Comparison of ENCODE assay signal across 26 mouse cellular contexts in the genomic region with DNA sequence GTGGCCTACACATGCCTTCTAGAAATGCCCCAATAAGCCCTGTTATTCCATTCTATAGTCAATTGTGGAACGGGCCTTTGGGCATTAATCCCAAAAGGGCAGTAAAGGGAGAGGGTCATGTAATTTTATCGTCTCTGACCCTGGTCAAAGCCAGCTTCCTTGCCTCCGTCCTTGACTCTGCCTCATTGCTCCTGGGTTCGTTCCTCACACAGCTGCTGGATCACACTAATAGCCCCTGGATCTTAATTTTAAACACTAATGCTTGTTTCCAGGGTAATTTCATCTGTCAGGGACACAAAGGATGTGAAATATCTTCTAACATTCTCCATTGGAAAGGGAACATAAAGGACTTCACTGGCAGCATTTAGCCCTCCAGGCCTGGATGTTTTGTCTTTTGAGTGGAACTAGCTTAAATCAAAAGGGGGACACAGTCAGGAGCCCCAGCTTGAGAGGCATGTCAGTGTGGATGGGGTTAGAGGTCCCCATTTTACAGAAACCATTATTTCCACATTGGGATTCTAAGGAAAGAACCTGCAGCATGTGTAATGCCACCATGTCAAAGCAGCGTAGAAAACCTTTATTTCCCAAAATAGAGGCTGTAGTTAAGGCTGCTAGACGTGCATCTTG.
A peak's percentile ranks its signal among the peaks of the same experiment; 100 is the strongest.
DNase-seq lines count a peak whose midpoint lies in the region; ATAC-seq and TF ChIP-seq lines count a peak whose summit lies in the region.
"Had no signal": no experiment of that assay in that cellular context is flagged by ENCODE, and none has a peak within 500 bp of the region (broad histone marks: within the 10 kb centered on the region; RNA-seq: fewer than 3 reads in every experiment).

No protein-coding gene starts in this region.

- H3K9me3 ChIP-seq in forebrain, embryonic 13.5 days (replicated peaks), result no peaks in the 10 kb centered on the region
- no peaks in the 10 kb centered on the region for H3K9me3 ChIP-seq in forebrain, embryonic 15.5 days
- H3K9me3 ChIP-seq in neural tube, embryonic 11.5 days (ENCODE audit: control insufficient read depth, low read length), result no peaks in the 10 kb centered on the region; the same call in 1 of the 2 replicates
- H3K9me3 ChIP-seq: embryonic facial prominence, embryonic 15.5 days; forebrain, embryonic 12.5 days had no signal

- H3K9ac ChIP-seq in forebrain, embryonic 13.5 days, result no peak overlapping the region
- no peak overlapping the region for H3K9ac ChIP-seq in forebrain, embryonic 15.5 days (replicated peaks)
- H3K9ac ChIP-seq in neural tube, embryonic 11.5 days (ENCODE audit: low read length), result no peak overlapping the region
- H3K9ac ChIP-seq: embryonic facial prominence, embryonic 13.5 days; embryonic facial prominence, embryonic 15.5 days; forebrain, embryonic 12.5 days had no signal

- TF ChIP-seq CTCF in brain, embryonic 14.5 days (IDR thresholded peaks at IDR 0.05; ENCODE audit: borderline replicate concordance, extremely low read depth, insufficient read depth, insufficient read length), result no peak

- TF ChIP-seq POLR2A in brain, embryonic 14.5 days (IDR thresholded peaks at IDR 0.05; ENCODE audit: borderline replicate concordance, extremely low read depth, insufficient read depth, insufficient read length, poor library complexity, severe bottlenecking), result no peak

- peak; percentile 24 for DNase-seq in embryo, embryonic 10.5 days (ENCODE audit: low spot score)
- no peak for DNase-seq in embryo, embryonic 9.5 days (ENCODE audit: extremely low spot score)
- DNase-seq in neural tube, embryonic 11.5 days (ENCODE audit: low spot score), result peak; percentile 14
- no peak for DNase-seq in neural tube, embryonic 10.5 days (ENCODE audit: extremely low spot score, low spot score)
- DNase-seq in brain, embryonic 14.5 days (ENCODE audit: low read depth), result peak; percentile 46
- DNase-seq in urinary bladder, postnatal 36 days (ENCODE audit: low spot score in 2 of 2), result no peak
- DNase-seq: adrenal gland, adult 8-10 months; adrenal gland, postnatal 14 days; adrenal gland, postnatal 36 days; B cell, adult 2 months; cerebellum, adult 11 months; cerebellum, adult 18-20 months; cerebellum, adult 8-10 months; cerebellum, adult 9-11 months; cerebellum, postnatal 14 days; cerebellum, postnatal 36 days had no signal

- peak; percentile 36; the same call in 1 of the 2 replicates for ATAC-seq in forebrain, embryonic 13.5 days
- no peak for ATAC-seq in forebrain, embryonic 15.5 days (replicated peaks)
- peak; percentile 81 for ATAC-seq in neural tube, embryonic 11.5 days (ENCODE audit: insufficient read depth, low FRiP score, low TSS enrichment)
- ATAC-seq: activated CD4-positive, CD25-positive, alpha-beta regulatory T cell, adult 4 months; CD4-positive, CD25-positive, alpha-beta regulatory T cell, adult 4 months; Patski had no signal

- H3K36me3 ChIP-seq in forebrain, embryonic 13.5 days (ENCODE audit: poor library complexity, severe bottlenecking), result no peaks in the 10 kb centered on the region
- no peaks in the 10 kb centered on the region for H3K36me3 ChIP-seq in forebrain, embryonic 15.5 days
- H3K36me3 ChIP-seq in neural tube, embryonic 11.5 days (ENCODE audit: control insufficient read depth, insufficient read depth, low read length), result no peaks in the 10 kb centered on the region
- H3K36me3 ChIP-seq: embryonic facial prominence, embryonic 13.5 days; embryonic facial prominence, embryonic 15.5 days; forebrain, embryonic 12.5 days; G1E had no signal

- H3K4me3 ChIP-seq in forebrain, embryonic 13.5 days, result no peak overlapping the region
- H3K4me3 ChIP-seq in forebrain, embryonic 15.5 days, result no peak overlapping the region
- H3K4me3 ChIP-seq in neural tube, embryonic 11.5 days (ENCODE audit: low read depth, low read length), result no peak overlapping the region
- H3K4me3 ChIP-seq: embryonic facial prominence, embryonic 13.5 days; embryonic facial prominence, embryonic 15.5 days; erythroblast, embryonic 14.5 days; forebrain, embryonic 12.5 days had no signal

- H3K27me3 ChIP-seq in forebrain, embryonic 13.5 days, result no peaks in the 10 kb centered on the region
- no peaks in the 10 kb centered on the region for H3K27me3 ChIP-seq in forebrain, embryonic 15.5 days
- H3K27me3 ChIP-seq in neural tube, embryonic 11.5 days (ENCODE audit: control insufficient read depth, insufficient read depth, low read length), result no peaks in the 10 kb centered on the region
- H3K27me3 ChIP-seq: embryonic facial prominence, embryonic 13.5 days; embryonic facial prominence, embryonic 15.5 days; forebrain, embryonic 12.5 days; Patski had no signal

- 28% methylated on average over 6 of the region's 6 CpGs for WGBS in forebrain, embryonic 13.5 days
- WGBS in forebrain, embryonic 15.5 days, result 34% methylated on average over 6 of the region's 6 CpGs
- WGBS in neural tube, embryonic 11.5 days, result 29% methylated on average over 6 of the region's 6 CpGs

- H3K27ac ChIP-seq in forebrain, embryonic 13.5 days, result peak overlapping the region; percentile 48; the same call in 1 of the 2 replicates
- H3K27ac ChIP-seq in forebrain, embryonic 15.5 days (replicated peaks), result no peak overlapping the region
- H3K27ac ChIP-seq in neural tube, embryonic 11.5 days (ENCODE audit: low read depth, low read length), result no peak overlapping the region
- H3K27ac ChIP-seq: embryonic facial prominence, embryonic 13.5 days; embryonic facial prominence, embryonic 15.5 days; forebrain, embryonic 12.5 days had no signal

- peaks cover 10% of the 10 kb centered on the region; the same call in 1 of the 2 replicates for H3K4me1 ChIP-seq in forebrain, embryonic 13.5 days
- H3K4me1 ChIP-seq in forebrain, embryonic 15.5 days, result 0 out of 2 replicates have a peak, but pooled peaks cover 7% of the 10 kb centered on the region
- H3K4me1 ChIP-seq in neural tube, embryonic 11.5 days (ENCODE audit: control insufficient read depth, insufficient read depth, low read length), result peaks cover 4% of the 10 kb centered on the region
- H3K4me1 ChIP-seq: embryonic facial prominence, embryonic 13.5 days; embryonic facial prominence, embryonic 15.5 days had no signal

- no peak overlapping the region for H3K4me2 ChIP-seq in forebrain, embryonic 13.5 days
- H3K4me2 ChIP-seq in forebrain, embryonic 15.5 days (replicated peaks), result no peak overlapping the region
- no peak overlapping the region for H3K4me2 ChIP-seq in neural tube, embryonic 11.5 days (ENCODE audit: low read depth)
- H3K4me2 ChIP-seq: embryonic facial prominence, embryonic 13.5 days; embryonic facial prominence, embryonic 15.5 days; forebrain, embryonic 12.5 days had no signal

Comparison
In these comparisons a context has a peak if more than half of its experiments do, and no peak if none do; other contexts are left out.
1. DNase-seq: peak in embryo, embryonic 10.5 days (single experiment), neural tube, embryonic 11.5 days (single experiment) and brain, embryonic 14.5 days (single experiment); none in embryo, embryonic 9.5 days (single experiment), neural tube, embryonic 10.5 days (single experiment) and urinary bladder, postnatal 36 days (0 of 2).